Mouse (Mus musculus): ENCODE results near the gene Kat6b. TPM values are rescaled to one million over a fixed set of nuclear protein-coding genes. Genes with fewer than 3 reads are reported as not detected.

Gene Kat6b
- polyA plus RNA-seq, 1 experiment from 2014 or later = 12.0 TPM

DNA sequence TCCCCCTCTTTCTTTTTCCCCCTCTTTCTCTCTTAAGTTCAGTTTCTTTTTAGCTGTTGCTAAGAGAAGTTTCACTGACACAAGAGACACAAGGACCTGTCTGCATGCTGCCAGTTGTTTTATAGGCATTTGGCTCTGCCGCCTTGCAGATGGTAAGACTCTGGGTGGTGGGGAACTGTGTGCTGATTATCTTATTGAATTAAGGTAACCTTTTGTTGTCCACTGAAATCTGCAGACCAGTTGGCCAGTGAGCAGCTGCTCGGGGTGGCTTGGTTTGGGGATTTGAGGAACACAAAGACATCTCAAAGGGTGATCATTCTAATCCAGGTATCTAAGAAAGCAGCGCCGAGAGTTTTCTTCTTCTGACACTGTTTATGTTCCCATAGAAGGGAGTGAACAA is 52.3 kb downstream of the Kat6b start:
- Histone ChIP-seq H3K9me3 (no peaks in the 10 kb centered on the region), H3K36me3 (no peaks in the 10 kb centered on the region), H3K4me2 (no peak overlapping the region), H3K4me3 (no peak overlapping the region), H3K9ac (no peak overlapping the region), H3K27ac (no peak overlapping the region), H3K27me3 (no peaks in the 10 kb centered on the region), H3K4me1 (no peaks in the 10 kb centered on the region)
- no peak for ATAC-seq (ENCODE audit: borderline replicate concordance, extremely low read depth, low FRiP score, low TSS enrichment)
- WGBS = 71% methylated on average over 4 of the region's 4 CpGs

- Histone ChIP-seq H3K4me2 (no peak overlapping the region), H3K4me3 (no peak overlapping the region), H3K9me3 (no peaks in the 10 kb centered on the region), H3K9ac (no peak overlapping the region), H3K4me1 (no peaks in the 10 kb centered on the region), H3K27me3 (no peaks in the 10 kb centered on the region), H3K36me3 (no peaks in the 10 kb centered on the region), H3K27ac (no peak overlapping the region)
- ATAC-seq (ENCODE audit: borderline replicate concordance, extremely low read depth, low FRiP score, low TSS enrichment) = no peak
- 70% methylated on average over 2 of the region's 2 CpGs for WGBS
Observed at GRCm38 (mm10) chr14:21534066-21534465, 52.8 kb downstream of the Kat6b start.

- H3K27me3 ChIP-seq = no peaks in the 10 kb centered on the region
- H3K4me3 ChIP-seq = no peak overlapping the region
- H3K4me2 ChIP-seq = no peak overlapping the region
- H3K9me3 ChIP-seq = no peaks in the 10 kb centered on the region
- H3K27ac ChIP-seq = no peak overlapping the region
- WGBS = 87% methylated on average over 11 of the region's 11 CpGs
- no peaks in the 10 kb centered on the region for H3K4me1 ChIP-seq
- H3K9ac ChIP-seq = no peak overlapping the region
- H3K36me3 ChIP-seq = no peaks in the 10 kb centered on the region
- ATAC-seq (ENCODE audit: borderline replicate concordance, extremely low read depth, low FRiP score, low TSS enrichment) = no peak
Observed at GRCm38 (mm10) chr14:21534542-21535272, 53.5 kb downstream of the Kat6b start.

GRCm38 (mm10) chr14:21536485-21537181 is 55.4 kb downstream of the Kat6b start:
- no peak overlapping the region for H3K4me2 ChIP-seq
- ATAC-seq (ENCODE audit: borderline replicate concordance, extremely low read depth, low FRiP score, low TSS enrichment) = no peak
- no peaks in the 10 kb centered on the region for H3K27me3 ChIP-seq
- H3K27ac ChIP-seq = no peak overlapping the region
- no peak overlapping the region for H3K9ac ChIP-seq
- H3K36me3 ChIP-seq = no peaks in the 10 kb centered on the region
- no peaks in the 10 kb centered on the region for H3K9me3 ChIP-seq
- H3K4me3 ChIP-seq = no peak overlapping the region
- no peaks in the 10 kb centered on the region for H3K4me1 ChIP-seq
- 76% methylated on average over 11 of the region's 11 CpGs for WGBS

DNA sequence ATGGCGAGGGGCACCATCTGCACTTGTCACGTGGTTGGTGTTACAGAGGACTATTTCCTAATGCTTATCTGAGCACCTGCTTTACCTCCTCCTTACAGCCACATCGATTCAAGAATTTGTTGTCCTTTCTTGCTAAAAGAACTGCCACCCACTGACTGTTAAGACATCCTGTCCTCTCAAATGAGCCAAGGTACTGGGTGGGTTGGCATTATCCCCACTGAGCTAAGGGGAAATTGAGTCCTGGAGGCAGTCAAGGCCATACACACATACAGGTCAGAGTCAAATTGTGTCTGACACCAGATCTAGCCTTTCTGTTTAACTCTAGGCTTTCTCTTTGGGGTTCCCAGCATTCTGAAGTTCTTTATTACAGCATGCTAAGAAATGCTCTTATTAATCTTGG is 56.6 kb downstream of the Kat6b start:
- H3K27me3 ChIP-seq = no peaks in the 10 kb centered on the region
- WGBS = 87% methylated on average over 3 of the region's 3 CpGs
- H3K4me3 ChIP-seq = no peak overlapping the region
- no peaks in the 10 kb centered on the region for H3K9me3 ChIP-seq
- H3K36me3 ChIP-seq = peaks cover 5% of the 10 kb centered on the region; the same call in 1 of the 2 replicates
- no peak for ATAC-seq (ENCODE audit: borderline replicate concordance, extremely low read depth, low FRiP score, low TSS enrichment)
- no peak overlapping the region for H3K4me2 ChIP-seq
- H3K4me1 ChIP-seq = no peaks in the 10 kb centered on the region
- H3K27ac ChIP-seq = no peak overlapping the region
- no peak overlapping the region for H3K9ac ChIP-seq

- Histone ChIP-seq H3K36me3 (peaks cover 5% of the 10 kb centered on the region; the same call in 1 of the 2 replicates), H3K4me3 (no peak overlapping the region), H3K9ac (no peak overlapping the region), H3K27ac (no peak overlapping the region), H3K9me3 (no peaks in the 10 kb centered on the region), H3K27me3 (no peaks in the 10 kb centered on the region), H3K4me2 (no peak overlapping the region), H3K4me1 (no peaks in the 10 kb centered on the region)
- ATAC-seq (ENCODE audit: borderline replicate concordance, extremely low read depth, low FRiP score, low TSS enrichment) = no peak
- 89% methylated on average over 3 of the region's 3 CpGs for WGBS
Observed at GRCm38 (mm10) chr14:21539731-21540130, 58.5 kb downstream of the Kat6b start.

DNA sequence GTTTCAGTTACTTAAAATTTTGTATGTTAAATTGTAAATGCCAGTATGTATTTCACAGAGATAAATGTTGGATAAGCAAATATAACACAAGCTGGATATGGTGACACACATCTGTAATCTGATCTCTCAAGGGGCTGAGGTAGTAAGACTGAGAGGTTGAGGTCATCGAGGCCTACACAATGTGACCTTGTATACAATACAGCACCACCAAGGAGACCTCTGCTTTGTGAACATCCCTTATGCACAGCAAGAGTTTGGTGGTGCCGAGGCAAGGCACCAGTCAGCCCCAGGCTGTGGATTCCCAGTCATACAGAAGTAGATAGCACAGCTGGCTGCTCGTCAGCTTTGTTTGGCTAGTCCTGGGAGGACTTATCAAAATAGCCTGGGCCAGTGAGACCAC is 59.1 kb downstream of the Kat6b start:
- WGBS = 47% methylated on average over 3 of the region's 3 CpGs
- H3K4me1 ChIP-seq = peaks cover 3% of the 10 kb centered on the region
- H3K27me3 ChIP-seq = no peaks in the 10 kb centered on the region
- no peaks in the 10 kb centered on the region for H3K9me3 ChIP-seq
- no peak overlapping the region for H3K9ac ChIP-seq
- H3K4me3 ChIP-seq = no peak overlapping the region
- H3K27ac ChIP-seq = no peak overlapping the region
- H3K36me3 ChIP-seq = peaks cover 5% of the 10 kb centered on the region; the same call in 1 of the 2 replicates
- ATAC-seq (ENCODE audit: borderline replicate concordance, extremely low read depth, low FRiP score, low TSS enrichment) = no peak
- no peak overlapping the region for H3K4me2 ChIP-seq

GRCm38 (mm10) chr14:21545529-21545928 is 64.3 kb downstream of the Kat6b start:
- no peaks in the 10 kb centered on the region for H3K27me3 ChIP-seq
- H3K9ac ChIP-seq = no peak overlapping the region
- ATAC-seq (ENCODE audit: borderline replicate concordance, extremely low read depth, low FRiP score, low TSS enrichment) = no peak
- no peak overlapping the region for H3K4me3 ChIP-seq
- no peak overlapping the region for H3K27ac ChIP-seq
- WGBS = 81% methylated on average over 4 of the region's 4 CpGs
- no peak overlapping the region for H3K4me2 ChIP-seq
- no peaks in the 10 kb centered on the region for H3K9me3 ChIP-seq
- H3K36me3 ChIP-seq = peaks cover 5% of the 10 kb centered on the region; the same call in 1 of the 2 replicates
- H3K4me1 ChIP-seq = peaks cover 38% of the 10 kb centered on the region

GRCm38 (mm10) chr14:21546351-21546750 is 65.1 kb downstream of the Kat6b start:
- Histone ChIP-seq H3K36me3 (peaks cover 5% of the 10 kb centered on the region; the same call in 1 of the 2 replicates), H3K4me2 (no peak overlapping the region), H3K4me3 (no peak overlapping the region), H3K9me3 (no peaks in the 10 kb centered on the region), H3K4me1 (peaks cover 38% of the 10 kb centered on the region), H3K9ac (no peak overlapping the region), H3K27ac (peak overlapping the region; percentile 27; the same call in 1 of the 2 replicates), H3K27me3 (no peaks in the 10 kb centered on the region)
- no peak for ATAC-seq (ENCODE audit: borderline replicate concordance, extremely low read depth, low FRiP score, low TSS enrichment)
- WGBS = 69% methylated on average over 3 of the region's 3 CpGs

- H3K27me3 ChIP-seq = no peaks in the 10 kb centered on the region
- no peak for ATAC-seq (ENCODE audit: borderline replicate concordance, extremely low read depth, low FRiP score, low TSS enrichment)
- H3K9ac ChIP-seq = no peak overlapping the region
- WGBS = 28% methylated on average over 7 of the region's 7 CpGs
- H3K36me3 ChIP-seq = peaks cover 2% of the 10 kb centered on the region; the same call in 1 of the 2 replicates
- H3K4me3 ChIP-seq = no peak overlapping the region
- 0 out of 2 replicates have a peak overlapping the region, but pooled peaks have one; percentile 27 for H3K27ac ChIP-seq
- H3K4me1 ChIP-seq = peaks cover 38% of the 10 kb centered on the region
- H3K9me3 ChIP-seq = no peaks in the 10 kb centered on the region
- H3K4me2 ChIP-seq = no peak overlapping the region
Observed at GRCm38 (mm10) chr14:21547297-21547696, 66.1 kb downstream of the Kat6b start.

- Histone ChIP-seq H3K4me1 (peaks cover 38% of the 10 kb centered on the region), H3K27me3 (no peaks in the 10 kb centered on the region), H3K4me2 (no peak overlapping the region), H3K9me3 (no peaks in the 10 kb centered on the region), H3K4me3 (no peak overlapping the region), H3K27ac (no peak overlapping the region), H3K36me3 (no peaks in the 10 kb centered on the region), H3K9ac (no peak overlapping the region)
- 64% methylated on average over 3 of the region's 3 CpGs for WGBS
- ATAC-seq (ENCODE audit: borderline replicate concordance, extremely low read depth, low FRiP score, low TSS enrichment) = no peak
Observed at GRCm38 (mm10) chr14:21547965-21548364, 66.7 kb downstream of the Kat6b start.

- no peak overlapping the region for H3K27ac ChIP-seq
- 53% methylated on average over 6 of the region's 6 CpGs for WGBS
- peaks cover 38% of the 10 kb centered on the region for H3K4me1 ChIP-seq
- no peaks in the 10 kb centered on the region for H3K9me3 ChIP-seq
- no peaks in the 10 kb centered on the region for H3K27me3 ChIP-seq
- no peak overlapping the region for H3K4me3 ChIP-seq
- ATAC-seq (ENCODE audit: borderline replicate concordance, extremely low read depth, low FRiP score, low TSS enrichment) = no peak
- no peak overlapping the region for H3K9ac ChIP-seq
- no peaks in the 10 kb centered on the region for H3K36me3 ChIP-seq
- H3K4me2 ChIP-seq = no peak overlapping the region
Observed at GRCm38 (mm10) chr14:21548952-21549607, 67.8 kb downstream of the Kat6b start.

Data from lung, embryonic 15.5 days (tissue).